Mouse (Mus musculus): Measurements from ENCODE around the gene Prickle1. TPM values are rescaled to one million over a fixed set of nuclear protein-coding genes. Genes with fewer than 3 reads are reported as not detected.

Gene Prickle1
- polyA plus RNA-seq, 1 experiment = 5.9 TPM

DNA sequence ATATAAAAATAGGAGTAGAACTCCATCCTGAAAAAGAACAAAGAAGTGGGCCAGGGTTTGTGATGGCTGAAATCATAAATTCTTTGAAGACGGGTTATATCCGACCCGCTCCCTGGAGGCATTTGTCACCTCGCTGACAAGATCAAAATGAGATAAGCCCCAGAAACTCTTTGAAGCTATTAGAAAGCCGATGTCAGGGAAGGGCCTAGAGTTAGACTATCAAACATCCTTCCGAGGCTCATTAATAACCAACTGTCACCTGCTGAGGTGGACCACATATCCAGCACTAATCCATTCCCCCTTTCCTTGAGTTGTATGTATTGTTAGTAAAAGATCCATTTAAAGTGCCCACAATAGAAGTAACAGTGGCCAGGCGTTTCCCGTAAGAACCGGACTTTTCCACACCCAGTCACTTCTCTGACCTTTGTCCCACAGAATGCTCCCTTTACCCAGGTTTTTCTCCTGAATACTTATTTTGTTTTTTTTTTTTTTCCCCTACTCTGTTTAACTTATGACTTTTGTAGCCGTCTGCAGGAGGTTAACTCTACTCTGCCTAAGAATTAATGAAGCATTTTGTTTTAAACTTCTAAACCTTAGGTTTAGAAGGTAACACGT is 24.7 kb downstream of the Prickle1 start:
- Histone ChIP-seq H3K36me3 (ENCODE audit: control insufficient read depth, insufficient read depth, low read length) (no peaks in the 10 kb centered on the region), H3K4me1 (ENCODE audit: control insufficient read depth, insufficient read depth, low read length) (peaks cover 4% of the 10 kb centered on the region; the same call in 1 of the 2 replicates), H3K27me3 (replicated peaks; ENCODE audit: control insufficient read depth, insufficient read depth, low read length) (no peaks in the 10 kb centered on the region), H3K27ac (ENCODE audit: insufficient read depth, low read depth, low read length) (no peak overlapping the region), H3K4me3 (ENCODE audit: insufficient read depth, low read depth, low read length) (no peak overlapping the region)
- WGBS = 44% methylated on average over 11 of the region's 11 CpGs
- DNase-seq = peak; percentile 73
- no peak for TF ChIP-seq CTCF (conservative IDR thresholded peaks at IDR 0.05; ENCODE audit: insufficient read depth, insufficient read length, low read depth, low read length)
- TF ChIP-seq POLR2A (IDR thresholded peaks at IDR 0.05; ENCODE audit: low read depth, low read length) = no peak

DNA sequence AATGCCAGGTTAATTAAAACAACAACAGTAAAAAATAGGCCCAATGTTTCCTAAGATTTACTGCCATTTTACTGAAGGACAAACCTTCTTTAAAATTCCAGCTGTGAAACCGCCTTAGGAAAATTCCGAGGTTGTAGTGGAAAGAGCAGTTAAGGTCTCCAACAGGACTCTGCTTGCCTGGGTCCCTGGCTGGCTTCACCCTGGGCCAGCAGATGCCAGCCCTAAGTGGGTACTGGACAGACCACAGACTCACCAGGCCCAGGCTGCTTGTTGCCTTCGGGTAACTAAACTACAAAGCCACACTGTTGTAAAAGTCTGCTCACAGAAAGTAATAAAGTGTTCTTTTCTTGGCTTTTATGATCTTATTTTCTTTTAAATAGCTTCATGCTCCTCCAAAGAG is 26.8 kb downstream of the Prickle1 start:
- peak; percentile 42 for DNase-seq
- Histone ChIP-seq H3K36me3 (ENCODE audit: control insufficient read depth, insufficient read depth, low read length) (no peaks in the 10 kb centered on the region), H3K27ac (ENCODE audit: insufficient read depth, low read depth, low read length) (0 out of 2 replicates have a peak overlapping the region, but pooled peaks have one; percentile 8), H3K4me1 (ENCODE audit: control insufficient read depth, insufficient read depth, low read length) (peaks cover 4% of the 10 kb centered on the region; the same call in 1 of the 2 replicates), H3K4me3 (ENCODE audit: insufficient read depth, low read depth, low read length) (no peak overlapping the region), H3K27me3 (replicated peaks; ENCODE audit: control insufficient read depth, insufficient read depth, low read length) (no peaks in the 10 kb centered on the region)
- TF ChIP-seq CTCF (conservative IDR thresholded peaks at IDR 0.05; ENCODE audit: insufficient read depth, insufficient read length, low read depth, low read length) (no peak), POLR2A (IDR thresholded peaks at IDR 0.05; ENCODE audit: low read depth, low read length) (no peak)
- 62% methylated on average over 3 of the region's 3 CpGs for WGBS

DNA sequence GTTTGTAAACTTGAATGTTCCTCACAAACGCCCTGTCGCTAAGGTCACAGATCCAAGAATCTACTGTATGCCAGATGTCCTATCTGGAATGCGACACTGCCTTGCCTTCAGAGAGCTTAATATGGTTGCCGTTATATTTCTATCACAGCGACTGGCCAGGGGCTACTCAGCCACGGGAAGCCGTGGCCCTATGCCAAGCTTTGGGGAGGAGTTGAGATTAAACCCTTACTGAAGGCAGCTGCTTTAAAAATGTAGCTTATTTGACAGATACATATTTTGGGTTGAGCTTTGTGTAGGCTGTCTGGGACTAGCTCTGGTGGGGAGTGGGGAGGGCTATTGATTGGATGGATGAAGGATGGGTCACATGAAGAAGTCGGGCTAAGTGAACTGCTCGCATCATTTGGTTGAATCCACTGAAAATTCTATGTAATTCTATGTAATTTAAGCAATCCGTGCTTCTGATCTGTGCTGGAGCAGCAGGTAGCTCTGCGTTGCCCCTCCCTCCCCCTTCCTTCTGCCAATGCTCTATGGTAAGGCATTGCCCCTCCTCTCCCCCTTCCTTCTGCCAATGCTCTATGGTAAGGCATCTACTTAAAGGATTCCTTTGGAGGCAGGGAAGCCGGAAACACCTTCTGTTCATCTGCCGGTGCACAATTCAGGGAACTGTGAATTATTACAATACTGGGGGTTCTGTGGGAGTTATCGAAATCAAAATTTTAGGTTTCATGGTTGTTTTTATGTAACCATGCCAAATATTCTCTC is 28.0 kb downstream of the Prickle1 start:
- H3K36me3 ChIP-seq (ENCODE audit: control insufficient read depth, insufficient read depth, low read length) = no peaks in the 10 kb centered on the region
- DNase-seq = no peak
- H3K4me1 ChIP-seq (ENCODE audit: control insufficient read depth, insufficient read depth, low read length) = peaks cover 4% of the 10 kb centered on the region; the same call in 1 of the 2 replicates
- H3K27ac ChIP-seq (ENCODE audit: insufficient read depth, low read depth, low read length) = no peak overlapping the region
- no peak overlapping the region for H3K4me3 ChIP-seq (ENCODE audit: insufficient read depth, low read depth, low read length)
- TF ChIP-seq POLR2A (IDR thresholded peaks at IDR 0.05; ENCODE audit: low read depth, low read length) (no peak), CTCF (conservative IDR thresholded peaks at IDR 0.05; ENCODE audit: insufficient read depth, insufficient read length, low read depth, low read length) (no peak)
- 64% methylated on average over 14 of the region's 14 CpGs for WGBS
- no peaks in the 10 kb centered on the region for H3K27me3 ChIP-seq (replicated peaks; ENCODE audit: control insufficient read depth, insufficient read depth, low read length)

DNA sequence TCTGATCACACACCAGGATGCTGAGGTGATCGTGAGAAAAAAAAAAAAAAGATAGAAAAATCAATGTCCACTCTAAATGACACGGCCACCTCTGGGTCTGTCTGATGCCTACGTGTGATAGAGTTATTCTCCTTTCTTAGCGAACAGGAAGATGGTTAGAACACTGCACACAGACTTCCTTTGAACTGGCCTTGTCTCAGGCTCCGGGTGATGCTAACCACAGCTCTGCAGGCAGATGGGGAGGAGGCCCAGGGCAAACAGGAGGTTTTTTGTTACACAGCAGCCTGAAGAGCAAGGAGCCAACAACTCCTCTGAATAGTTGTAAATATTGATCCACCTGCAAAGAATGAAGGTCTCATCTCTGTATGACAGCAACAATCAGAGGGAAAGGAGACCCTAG is 32.2 kb downstream of the Prickle1 start:
- DNase-seq = no peak
- WGBS = 61% methylated on average over 5 of the region's 5 CpGs
- no peaks in the 10 kb centered on the region for H3K4me1 ChIP-seq (ENCODE audit: control insufficient read depth, insufficient read depth, low read length)
- H3K36me3 ChIP-seq (ENCODE audit: control insufficient read depth, insufficient read depth, low read length) = no peaks in the 10 kb centered on the region
- no peaks in the 10 kb centered on the region for H3K27me3 ChIP-seq (replicated peaks; ENCODE audit: control insufficient read depth, insufficient read depth, low read length)
- TF ChIP-seq POLR2A (IDR thresholded peaks at IDR 0.05; ENCODE audit: low read depth, low read length) = no peak
- no peak for TF ChIP-seq CTCF (conservative IDR thresholded peaks at IDR 0.05; ENCODE audit: insufficient read depth, insufficient read length, low read depth, low read length)
- H3K27ac ChIP-seq (ENCODE audit: insufficient read depth, low read depth, low read length) = no peak overlapping the region
- no peak overlapping the region for H3K4me3 ChIP-seq (ENCODE audit: insufficient read depth, low read depth, low read length)

DNA sequence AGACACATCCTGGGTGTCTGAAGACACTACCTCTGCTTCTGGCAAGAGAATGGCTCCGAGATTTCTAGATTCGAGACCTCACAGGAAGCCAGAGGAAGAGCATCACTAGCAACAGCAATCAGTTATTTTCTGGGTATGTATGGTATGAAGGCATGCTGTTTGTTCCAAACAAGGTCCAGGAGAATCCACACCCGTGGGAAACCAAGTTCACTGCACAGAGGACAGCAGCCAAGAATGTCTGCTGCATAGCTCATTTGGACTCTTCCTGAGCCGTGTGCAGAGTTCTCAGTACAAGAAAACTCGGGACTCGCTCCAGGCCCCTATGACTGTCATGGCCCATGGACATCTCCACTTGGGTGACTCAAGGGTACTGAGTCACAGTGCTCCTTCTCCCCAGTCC is 34.2 kb downstream of the Prickle1 start:
- H3K4me3 ChIP-seq (ENCODE audit: insufficient read depth, low read depth, low read length) = no peak overlapping the region
- no peaks in the 10 kb centered on the region for H3K36me3 ChIP-seq (ENCODE audit: control insufficient read depth, insufficient read depth, low read length)
- TF ChIP-seq POLR2A (IDR thresholded peaks at IDR 0.05; ENCODE audit: low read depth, low read length) (no peak), CTCF (conservative IDR thresholded peaks at IDR 0.05; ENCODE audit: insufficient read depth, insufficient read length, low read depth, low read length) (no peak)
- H3K4me1 ChIP-seq (ENCODE audit: control insufficient read depth, insufficient read depth, low read length) = no peaks in the 10 kb centered on the region
- H3K27me3 ChIP-seq (replicated peaks; ENCODE audit: control insufficient read depth, insufficient read depth, low read length) = no peaks in the 10 kb centered on the region
- H3K27ac ChIP-seq (ENCODE audit: insufficient read depth, low read depth, low read length) = no peak overlapping the region
- WGBS = 41% methylated on average over 6 of the region's 6 CpGs
- no peak for DNase-seq

DNA sequence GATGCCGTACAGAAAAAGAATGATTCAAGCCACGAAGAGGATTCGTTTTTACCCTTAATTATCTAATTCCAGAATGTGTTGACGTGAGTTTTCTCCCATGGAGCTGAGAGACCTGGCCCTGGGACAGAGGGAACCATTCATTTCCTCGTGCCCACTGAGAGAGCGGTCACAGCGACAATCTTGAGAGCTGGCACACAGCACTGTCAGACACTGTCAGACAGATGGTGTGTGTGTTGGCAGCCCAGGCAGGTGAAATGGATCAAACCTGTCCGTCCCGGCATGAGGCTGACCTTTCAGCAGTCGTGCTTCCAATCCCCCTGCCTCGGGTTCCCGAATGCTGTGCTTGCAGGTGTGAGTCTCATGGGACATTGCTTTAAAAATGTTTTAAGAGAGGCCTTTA is 37.3 kb downstream of the Prickle1 start:
- TF ChIP-seq POLR2A (IDR thresholded peaks at IDR 0.05; ENCODE audit: low read depth, low read length) = no peak
- TF ChIP-seq CTCF (conservative IDR thresholded peaks at IDR 0.05; ENCODE audit: insufficient read depth, insufficient read length, low read depth, low read length) = no peak
- 89% methylated on average over 12 of the region's 12 CpGs for WGBS
- no peaks in the 10 kb centered on the region for H3K27me3 ChIP-seq (replicated peaks; ENCODE audit: control insufficient read depth, insufficient read depth, low read length)
- DNase-seq = no peak
- no peak overlapping the region for H3K27ac ChIP-seq (ENCODE audit: insufficient read depth, low read depth, low read length)
- H3K4me3 ChIP-seq (ENCODE audit: insufficient read depth, low read depth, low read length) = no peak overlapping the region
- no peaks in the 10 kb centered on the region for H3K36me3 ChIP-seq (ENCODE audit: control insufficient read depth, insufficient read depth, low read length)
- H3K4me1 ChIP-seq (ENCODE audit: control insufficient read depth, insufficient read depth, low read length) = peaks cover 2% of the 10 kb centered on the region; the same call in 1 of the 2 replicates

DNA sequence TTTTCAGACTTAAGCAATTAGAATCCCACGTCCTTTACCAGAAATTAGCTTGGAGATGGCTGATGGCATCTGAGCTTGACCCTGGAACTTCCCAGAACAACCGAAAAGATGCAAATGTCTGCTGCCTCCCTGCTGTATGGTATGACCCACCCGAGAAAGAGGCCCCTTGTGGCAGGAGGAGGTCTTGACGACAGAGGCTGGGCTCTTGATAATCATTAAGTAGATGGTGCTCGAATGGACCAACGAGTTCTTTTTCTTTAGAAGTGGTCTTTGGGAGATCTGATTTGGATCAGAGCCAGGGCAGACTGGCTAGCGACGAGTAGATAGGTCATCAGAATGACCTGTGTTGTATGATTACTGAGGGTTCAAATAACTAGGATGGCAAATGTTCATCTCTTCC is 40.0 kb downstream of the Prickle1 start:
- 58% methylated on average over 8 of the region's 8 CpGs for WGBS
- no peaks in the 10 kb centered on the region for H3K36me3 ChIP-seq (ENCODE audit: control insufficient read depth, insufficient read depth, low read length)
- no peak overlapping the region for H3K4me3 ChIP-seq (ENCODE audit: insufficient read depth, low read depth, low read length)
- no peak for DNase-seq
- TF ChIP-seq CTCF (conservative IDR thresholded peaks at IDR 0.05; ENCODE audit: insufficient read depth, insufficient read length, low read depth, low read length) = 0 out of 2 replicates have a peak, but pooled peaks have one; percentile 3
- TF ChIP-seq POLR2A (IDR thresholded peaks at IDR 0.05; ENCODE audit: low read depth, low read length) = no peak
- no peak overlapping the region for H3K27ac ChIP-seq (ENCODE audit: insufficient read depth, low read depth, low read length)
- H3K4me1 ChIP-seq (ENCODE audit: control insufficient read depth, insufficient read depth, low read length) = peaks cover 5% of the 10 kb centered on the region; the same call in 1 of the 2 replicates
- no peaks in the 10 kb centered on the region for H3K27me3 ChIP-seq (replicated peaks; ENCODE audit: control insufficient read depth, insufficient read depth, low read length)
